Mouse (Mus musculus): ENCODE measurements at regions not wholly inside any gene's neighbourhood (a gene's known extent, or its start where the extent isn't known, plus 50 kb on each side); places are given as distances from the start of the nearest gene placed in this dataset.
"Not testable (repeated sequence)": the region's sequence is repeated elsewhere in the genome, so short reads cannot be mapped to it uniquely, and the experiment has no call there.

GRCm38 (mm10) chr9:17079674-17080073, 578.6 kb upstream of the Fat3 start:
- ChIA-PET CTCF (no interaction called here), POLR2A (interaction anchor here in 1 of 4 experiments (0.7 kb wide), 1 partner anchor 229 kb away, joined by 5 read pairs; no protein-coding TSS in a partner anchor)

DNA sequence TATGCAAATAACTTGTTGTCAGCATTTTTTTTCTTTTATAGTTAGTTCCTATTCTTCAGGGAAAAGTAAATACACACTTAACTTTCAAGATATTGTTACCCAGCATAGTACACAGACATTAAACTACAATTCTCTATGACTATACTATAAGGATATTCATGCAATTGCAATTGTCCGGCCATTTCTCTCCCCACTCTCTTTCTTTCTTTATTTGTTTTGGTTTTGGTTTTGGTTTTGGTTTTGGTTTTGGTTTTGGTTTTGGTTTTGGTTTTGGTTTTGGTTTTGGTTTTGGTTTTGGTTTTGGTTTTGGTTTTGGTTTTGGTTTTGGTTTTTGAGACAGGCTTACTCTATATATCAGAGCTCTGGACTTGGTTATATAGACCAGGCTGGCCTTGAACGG, 545.8 kb upstream of the Fat3 start:
- CTCF ChIA-PET, result not testable (repeated sequence)
- POLR2A ChIA-PET, result interaction anchor here in 1 of 4 experiments (0.7 kb wide), 1 partner anchor 610 kb away, joined by 3 read pairs; no protein-coding TSS in a partner anchor
